Mouse (Mus musculus) cerebellum, postnatal 14 days (tissue): ENCODE results near the gene Abr.

Experiments used
- DNase-seq, 2 experiments: peaks; one replicate each; pipeline ENCODE4 v3.0.0; 2021; ENCODE audit warnings: mixed read lengths in 2 of 2

Abr gene

GRCm38 (mm10) chr11:76566081-76566480 is 56.0 kb downstream of the Abr start:
- DNase-seq, result no peak

- DNase-seq, result no peak
These were observed 59.5 kb downstream of the Abr start for GRCm38 (mm10) chr11:76562584-76562983.

GRCm38 (mm10) chr11:76562165-76562564 is 59.9 kb downstream of the Abr start:
- DNase-seq, result no peak

GRCm38 (mm10) chr11:76557837-76558236 is 64.3 kb downstream of the Abr start:
- no peak for DNase-seq

GRCm38 (mm10) chr11:76548153-76548721 is 73.9 kb downstream of the Abr start:
- no peak for DNase-seq

DNA sequence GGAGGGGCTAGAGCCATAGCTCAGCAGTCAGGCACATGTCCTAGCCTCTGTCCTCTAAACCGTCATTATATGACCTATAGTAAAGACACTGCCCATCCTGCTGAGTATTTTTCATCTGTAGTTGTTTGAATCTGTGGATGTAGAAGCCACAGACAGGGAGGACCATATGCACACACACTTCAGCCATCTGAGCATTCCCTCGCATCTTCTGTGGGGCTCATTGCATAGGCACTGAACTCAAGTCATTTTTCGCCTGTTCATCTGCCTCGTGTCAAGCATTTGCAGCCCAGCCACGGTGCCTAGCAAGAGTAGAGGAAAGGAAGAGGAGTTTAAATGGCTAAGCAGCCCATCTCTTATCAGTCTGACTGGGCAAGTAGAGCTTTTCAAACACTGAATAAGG is 74.7 kb downstream of the Abr start:
- no peak for DNase-seq

DNA sequence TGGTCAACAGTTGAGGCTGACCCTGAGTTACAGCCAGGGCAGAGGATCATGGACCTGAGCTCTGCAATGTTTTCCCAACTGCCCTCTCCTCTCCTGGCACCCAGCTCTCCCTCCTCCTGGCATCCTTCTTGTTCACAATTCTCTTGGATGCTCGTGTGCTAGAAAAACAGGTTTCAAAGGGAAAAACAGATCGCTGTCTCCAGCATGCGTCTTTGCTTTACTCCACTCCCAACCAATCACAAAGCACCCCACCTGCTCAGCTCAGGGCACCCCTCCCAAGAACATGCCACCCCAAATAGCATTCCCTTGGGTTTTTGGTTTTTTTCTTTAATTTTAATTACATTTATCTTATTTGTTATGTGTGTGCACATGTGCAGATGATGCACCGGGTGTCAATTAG is 75.7 kb downstream of the Abr start:
- DNase-seq, result no peak

GRCm38 (mm10) chr11:76543300-76543699 is 78.8 kb downstream of the Abr start:
- no peak for DNase-seq

GRCm38 (mm10) chr11:76540973-76541372 is 81.1 kb downstream of the Abr start:
- DNase-seq, result peak; percentile 87 to 94

DNA sequence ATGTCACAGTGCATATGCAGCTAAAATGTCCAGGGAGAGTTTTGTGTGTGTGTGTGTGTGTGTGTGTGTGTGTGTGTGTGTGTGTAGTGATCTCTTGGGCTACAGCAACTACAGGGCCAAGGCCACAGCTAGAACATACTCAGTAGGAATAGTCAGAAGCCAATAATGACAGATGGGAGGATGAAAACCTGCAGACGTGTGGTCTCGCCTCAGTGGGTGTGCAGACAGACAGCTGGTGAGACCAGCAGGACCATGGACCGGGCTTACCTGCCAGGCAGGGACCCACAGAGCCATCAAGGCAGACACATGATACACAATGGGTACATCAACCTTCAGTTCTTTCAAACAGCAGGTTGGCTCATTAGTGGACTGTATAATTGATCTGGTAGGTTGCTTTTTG is 84.7 kb downstream of the Abr start:
- peak; percentile 81 to 91 for DNase-seq

- peak; percentile 63 to 69 for DNase-seq
These were observed 85.3 kb downstream of the Abr start for GRCm38 (mm10) chr11:76536576-76537354.

DNA sequence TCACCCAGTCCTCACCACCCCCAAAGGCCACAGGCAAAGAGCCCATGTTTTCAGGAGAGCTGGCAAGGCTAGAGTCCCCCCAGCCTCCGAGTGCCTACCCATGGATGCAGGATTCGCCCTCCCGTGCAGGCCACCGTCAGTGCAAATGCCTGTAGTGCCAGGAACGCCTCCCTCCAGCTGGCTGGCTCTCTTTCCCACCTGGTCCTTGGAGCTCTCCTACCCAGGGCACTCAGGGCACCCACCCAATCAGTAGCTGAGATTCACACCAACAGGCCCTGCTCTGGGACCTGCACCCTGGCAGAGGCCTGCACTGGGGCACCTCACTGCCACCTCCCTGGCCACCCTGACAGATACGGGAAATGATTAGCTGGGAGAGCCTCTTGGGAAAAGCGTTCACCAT is 90.1 kb downstream of the Abr start:
- DNase-seq, result no peak

GRCm38 (mm10) chr11:76530966-76531678 is 91.0 kb downstream of the Abr start:
- no peak for DNase-seq

- DNase-seq, result no peak
These were observed 91.8 kb downstream of the Abr start for GRCm38 (mm10) chr11:76530168-76530935.

GRCm38 (mm10) chr11:76529352-76530141 is 92.6 kb downstream of the Abr start:
- peak; percentile 39 to 62 for DNase-seq

GRCm38 (mm10) chr11:76525646-76526351 is 96.3 kb downstream of the Abr start:
- no peak for DNase-seq

DNA sequence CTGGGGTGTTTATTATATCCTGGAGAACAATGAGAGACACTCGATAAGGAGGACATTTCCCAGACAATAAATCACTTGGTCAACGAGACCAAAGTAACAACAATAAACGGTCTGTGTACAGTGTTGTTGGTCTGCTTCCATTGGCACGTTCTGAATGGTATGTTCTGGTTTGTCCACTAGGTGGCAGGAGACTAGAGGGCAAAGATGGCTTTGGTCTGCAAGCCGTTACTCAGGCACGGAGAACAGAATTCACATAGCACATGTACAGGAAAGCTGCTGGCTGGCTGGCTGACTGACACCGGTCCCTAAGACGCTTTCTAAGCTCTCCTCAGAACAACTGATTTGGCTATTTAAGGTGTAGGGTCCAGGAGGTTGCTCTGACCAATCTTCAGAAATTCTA is 97.2 kb downstream of the Abr start:
- DNase-seq, result peak; percentile 84 to 87

- peak; percentile 60 to 69 for DNase-seq
These were observed 98.8 kb downstream of the Abr start for GRCm38 (mm10) chr11:76523356-76523755.

- no peak for DNase-seq
These were observed 101.2 kb downstream of the Abr start for GRCm38 (mm10) chr11:76520889-76521288.

DNA sequence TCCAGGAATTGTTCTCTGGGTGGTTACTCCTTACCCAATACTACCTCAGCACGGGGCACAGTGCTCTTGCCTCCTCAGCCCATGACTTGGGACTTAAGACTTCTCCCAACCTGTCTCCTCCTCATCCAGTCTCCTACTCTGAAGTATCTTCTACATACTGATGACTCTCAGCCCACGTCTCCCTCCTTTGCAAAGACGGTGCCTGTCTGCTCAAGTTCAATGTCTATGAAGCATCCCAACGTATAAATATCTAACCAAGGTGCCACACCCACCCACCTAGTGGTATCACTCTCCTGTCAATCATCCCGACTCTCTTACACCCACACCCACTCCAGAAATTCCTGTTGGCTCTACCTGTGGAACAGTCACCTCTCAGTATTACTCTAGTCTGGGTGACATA is 103.5 kb downstream of the Abr start:
- no peak for DNase-seq

DNA sequence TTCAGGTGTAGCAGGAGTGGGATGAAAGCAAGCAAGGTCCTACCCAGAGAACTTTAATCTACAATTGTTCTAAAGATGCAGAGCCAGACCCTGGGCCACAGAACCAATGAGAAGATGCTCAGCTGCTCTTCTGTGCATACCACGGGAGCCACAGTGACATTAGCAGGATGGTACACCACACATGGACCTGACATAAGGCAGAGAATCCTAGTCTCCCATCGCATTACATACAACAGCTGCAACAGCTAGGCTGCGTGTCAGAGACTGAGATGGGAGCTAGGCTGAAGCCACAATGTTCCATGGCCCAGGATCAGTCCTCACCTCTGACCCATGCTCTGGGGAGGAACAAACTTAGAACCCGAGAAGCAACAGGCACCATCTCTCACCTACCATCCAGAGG is 104.0 kb downstream of the Abr start:
- no peak for DNase-seq

- no peak for DNase-seq
These were observed 105.2 kb downstream of the Abr start for GRCm38 (mm10) chr11:76516951-76517350.
